Mouse (Mus musculus): ENCODE data around the gene Ppm1f.

Ppm1f gene

DNA sequence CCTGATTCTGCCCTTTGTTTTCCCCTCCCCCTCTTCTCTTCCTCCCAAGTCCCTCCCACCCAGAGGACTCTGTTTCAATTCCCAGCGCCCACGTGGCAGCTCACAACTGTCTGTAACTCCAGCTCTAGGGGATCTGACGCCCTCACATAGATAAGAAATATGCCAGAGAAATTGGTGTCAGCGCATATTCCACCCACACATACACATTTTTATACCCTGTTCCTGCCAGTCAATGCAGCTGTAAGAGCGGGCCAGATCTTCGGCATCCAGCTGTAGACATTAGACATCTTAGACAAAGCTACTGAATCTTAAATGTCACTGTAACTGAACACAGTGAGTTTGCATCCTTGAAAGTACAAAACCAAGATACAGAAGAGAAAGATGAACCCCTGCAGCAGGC is 63.6 kb downstream of the Ppm1f start:
- TF ChIP-seq GATA4 (IDR thresholded peaks at IDR 0.05; ENCODE audit: insufficient replicate concordance, low read length): no peak

DNA sequence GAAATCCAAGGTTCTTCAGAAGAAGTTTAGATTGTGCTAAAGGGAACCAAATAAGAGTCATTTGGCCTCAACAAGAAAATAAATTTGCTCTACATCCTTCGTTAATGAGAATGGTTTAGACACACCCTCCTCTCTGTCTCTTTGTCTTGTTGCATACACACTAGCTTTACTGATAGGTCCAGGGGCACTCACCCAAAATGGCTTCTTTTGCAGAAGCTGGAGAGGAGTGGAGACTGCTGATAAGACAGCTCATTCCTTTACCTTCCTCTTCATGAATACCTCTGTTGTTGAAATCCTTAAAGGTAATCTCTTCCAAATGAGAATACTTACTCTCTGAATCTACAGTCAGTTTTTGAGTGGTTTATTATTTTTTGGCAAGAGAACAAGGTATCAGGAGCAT is 68.9 kb downstream of the Ppm1f start:
- TF ChIP-seq GATA4 (IDR thresholded peaks at IDR 0.05; ENCODE audit: insufficient replicate concordance, low read length): no peak

DNA sequence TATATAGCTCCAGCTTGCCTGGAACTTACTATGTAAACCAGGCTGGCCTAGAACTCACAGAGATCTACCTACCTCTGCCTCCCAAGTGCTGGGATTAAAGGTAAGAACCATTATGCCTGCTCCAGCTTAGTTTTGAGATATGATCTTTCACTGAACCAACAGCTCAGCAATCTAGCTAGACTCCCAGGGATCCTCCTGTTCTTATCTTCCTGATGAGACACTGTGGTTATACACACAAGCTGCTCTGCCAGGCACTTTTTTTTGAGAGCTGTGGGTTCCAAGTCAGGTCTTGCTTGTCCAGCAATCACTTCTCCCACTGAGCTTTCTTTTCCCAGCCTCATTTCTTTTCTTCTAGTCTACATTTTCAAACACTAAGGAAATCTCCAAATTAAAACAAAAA is 70.0 kb downstream of the Ppm1f start:
- TF ChIP-seq GATA4 (IDR thresholded peaks at IDR 0.05; ENCODE audit: insufficient replicate concordance, low read length): no peak

Measured in liver, adult (tissue).